Mouse (Mus musculus) ovary, postnatal 36 days (tissue): ENCODE measurements around the gene Itga9.

Experiments
- DNase-seq: peaks from one replicate; pipeline ENCODE4 v3.0.0; 2022; ENCODE audit warnings: low spot score, mixed read lengths

Gene Itga9

GRCm38 (mm10) chr9:118607701-118608401, 1.4 kb downstream of the Itga9 start:
- DNase-seq, result no peak

DNA sequence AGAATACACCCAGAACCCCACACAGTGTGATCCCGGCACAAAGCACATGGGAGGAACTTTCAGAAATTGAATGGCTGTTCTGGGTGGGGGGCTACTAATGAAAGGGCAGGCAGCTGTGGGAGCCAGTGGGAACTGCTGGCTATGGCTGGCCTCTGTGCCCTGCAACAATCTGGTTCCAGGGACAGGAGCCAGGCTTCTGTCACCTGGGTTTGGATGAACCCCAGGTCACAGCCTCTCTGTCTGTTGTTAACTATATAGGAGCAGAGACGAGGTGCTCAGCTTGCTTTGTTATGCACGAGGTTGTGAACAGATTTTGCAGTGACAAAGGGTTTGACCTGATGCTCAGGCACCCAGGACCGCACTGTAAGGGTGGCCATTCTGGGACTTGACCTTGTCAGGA, 2.1 kb downstream of the Itga9 start:
- no peak for DNase-seq

DNA sequence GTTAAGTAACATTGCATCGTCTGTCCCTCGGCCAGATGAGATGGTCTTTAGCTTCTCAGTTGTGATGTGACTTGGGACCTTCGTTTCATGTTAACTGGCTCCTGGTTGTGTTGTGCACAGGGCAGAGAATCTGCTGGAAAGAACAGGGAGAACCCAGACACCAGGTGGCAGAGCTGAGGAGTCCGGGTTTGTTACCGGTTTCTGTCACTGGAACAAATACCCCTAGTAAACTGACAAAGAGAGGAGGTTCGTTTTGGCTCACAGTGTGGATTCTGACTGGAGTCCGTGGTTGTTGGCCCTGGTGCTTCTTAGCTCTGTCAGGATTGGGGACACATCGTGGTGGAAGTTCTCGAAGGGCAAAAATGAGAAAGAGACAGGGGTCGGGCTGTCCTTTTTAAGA, 3.6 kb downstream of the Itga9 start:
- DNase-seq, result no peak

DNA sequence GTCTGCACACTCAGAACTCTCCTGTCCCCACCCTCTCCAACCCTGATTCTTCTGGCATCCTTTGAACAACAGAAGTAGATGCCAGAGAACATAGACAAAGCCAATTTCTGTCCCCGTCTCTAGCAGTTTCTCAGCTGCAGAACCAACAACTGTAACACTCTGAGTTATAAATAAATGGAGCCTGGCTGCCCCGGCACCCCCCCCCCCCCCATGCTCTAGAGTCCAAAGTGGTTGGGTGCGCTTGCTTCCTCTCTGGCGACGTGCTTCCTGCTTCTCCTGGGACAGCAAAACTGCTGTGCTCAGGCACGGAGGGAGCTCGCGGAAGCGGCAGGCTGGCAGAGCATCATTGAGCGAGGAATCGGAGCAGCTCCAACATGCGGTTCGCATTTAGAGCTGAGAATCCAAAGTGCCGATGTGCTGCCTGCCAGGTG, 4.6 kb downstream of the Itga9 start:
- no peak for DNase-seq

DNA sequence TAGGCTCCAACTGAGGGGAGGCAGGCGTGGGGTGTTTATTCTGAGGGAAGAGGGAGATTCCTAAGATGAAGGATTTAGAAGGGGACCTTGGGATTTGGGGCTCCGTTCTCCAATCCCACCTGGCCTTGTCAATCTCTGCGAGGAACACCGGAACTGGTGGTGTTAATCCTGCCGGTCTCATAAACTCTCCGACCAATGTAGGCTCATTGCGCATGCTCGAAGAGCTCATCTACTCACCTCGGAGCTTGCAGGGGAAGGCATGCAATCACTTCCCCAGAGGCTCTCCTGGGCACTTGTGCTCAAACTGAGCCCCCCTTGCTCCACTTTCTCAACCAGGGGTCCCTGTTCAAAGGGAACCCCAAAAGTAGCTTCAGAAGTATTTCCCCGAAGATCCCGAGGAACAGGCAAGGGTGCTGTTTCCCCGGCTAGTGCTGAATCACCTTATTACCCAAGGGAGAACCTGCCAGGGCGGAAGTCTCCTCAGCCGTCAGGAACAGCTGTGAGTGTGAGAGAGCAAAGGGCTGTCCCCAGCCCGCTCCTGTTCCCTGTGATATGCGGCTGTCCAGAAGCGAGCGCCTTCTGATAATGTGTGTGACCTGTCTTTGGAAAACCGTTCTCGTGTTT, 5.6 kb downstream of the Itga9 start:
- DNase-seq, result no peak

DNA sequence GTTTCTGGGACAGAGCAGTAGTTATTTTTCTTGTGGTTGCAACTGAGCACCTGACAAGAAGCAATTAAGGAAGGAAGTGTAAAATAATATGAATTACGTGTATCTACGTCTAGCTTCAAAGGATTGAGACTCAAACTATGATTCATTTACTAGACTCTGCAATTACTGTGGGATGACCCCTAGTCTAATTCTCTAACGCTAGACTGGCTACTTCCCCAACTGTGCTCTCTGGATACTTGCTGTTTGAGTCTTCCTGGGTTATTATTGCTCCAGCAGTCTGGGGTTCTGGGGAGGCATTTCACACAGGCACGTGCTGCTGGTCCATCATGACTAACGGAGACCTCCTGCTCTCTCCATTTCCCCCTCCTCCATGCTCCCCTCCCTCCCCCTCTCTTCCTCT, 10.7 kb downstream of the Itga9 start:
- no peak for DNase-seq

GRCm38 (mm10) chr9:118618732-118619250, 12.3 kb downstream of the Itga9 start:
- no peak for DNase-seq

DNA sequence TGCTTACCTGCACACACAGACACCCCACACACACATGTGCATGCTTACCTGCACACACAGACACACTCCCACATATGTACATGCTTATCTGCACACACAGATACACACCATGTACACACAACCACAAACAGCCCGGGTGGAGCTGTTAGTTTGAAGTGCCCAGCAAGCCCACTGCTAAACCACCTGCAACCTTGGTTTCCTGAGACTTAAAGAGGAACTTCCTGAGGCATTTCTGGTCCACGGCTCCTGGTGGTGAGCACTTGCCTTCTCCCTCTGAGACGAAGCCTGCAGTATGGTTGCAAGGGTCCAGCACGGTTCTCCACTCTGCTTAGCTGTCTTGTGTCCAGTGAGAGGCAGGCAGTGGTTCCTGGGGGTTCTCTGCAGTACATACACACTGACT, 14.3 kb downstream of the Itga9 start:
- no peak for DNase-seq

DNA sequence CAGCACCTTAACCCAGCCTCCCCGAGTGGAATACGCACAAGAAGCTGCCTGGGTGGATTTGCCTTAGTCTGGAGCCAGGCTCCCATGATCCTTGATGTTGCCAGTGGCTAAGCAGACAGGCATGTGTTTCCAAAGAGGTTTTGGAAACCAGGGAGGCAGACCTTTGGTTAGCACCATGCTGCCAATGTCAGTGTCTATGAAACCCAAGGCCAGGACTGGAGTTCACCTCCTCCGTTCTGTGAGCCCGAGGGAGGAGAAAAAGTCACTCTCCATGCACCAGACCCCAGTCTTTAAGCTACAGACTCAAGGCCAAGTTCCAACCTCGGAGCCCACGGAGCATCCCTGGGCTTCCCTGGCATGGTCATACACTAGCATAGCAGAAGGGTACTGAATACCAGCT, 15.2 kb downstream of the Itga9 start:
- no peak for DNase-seq

DNA sequence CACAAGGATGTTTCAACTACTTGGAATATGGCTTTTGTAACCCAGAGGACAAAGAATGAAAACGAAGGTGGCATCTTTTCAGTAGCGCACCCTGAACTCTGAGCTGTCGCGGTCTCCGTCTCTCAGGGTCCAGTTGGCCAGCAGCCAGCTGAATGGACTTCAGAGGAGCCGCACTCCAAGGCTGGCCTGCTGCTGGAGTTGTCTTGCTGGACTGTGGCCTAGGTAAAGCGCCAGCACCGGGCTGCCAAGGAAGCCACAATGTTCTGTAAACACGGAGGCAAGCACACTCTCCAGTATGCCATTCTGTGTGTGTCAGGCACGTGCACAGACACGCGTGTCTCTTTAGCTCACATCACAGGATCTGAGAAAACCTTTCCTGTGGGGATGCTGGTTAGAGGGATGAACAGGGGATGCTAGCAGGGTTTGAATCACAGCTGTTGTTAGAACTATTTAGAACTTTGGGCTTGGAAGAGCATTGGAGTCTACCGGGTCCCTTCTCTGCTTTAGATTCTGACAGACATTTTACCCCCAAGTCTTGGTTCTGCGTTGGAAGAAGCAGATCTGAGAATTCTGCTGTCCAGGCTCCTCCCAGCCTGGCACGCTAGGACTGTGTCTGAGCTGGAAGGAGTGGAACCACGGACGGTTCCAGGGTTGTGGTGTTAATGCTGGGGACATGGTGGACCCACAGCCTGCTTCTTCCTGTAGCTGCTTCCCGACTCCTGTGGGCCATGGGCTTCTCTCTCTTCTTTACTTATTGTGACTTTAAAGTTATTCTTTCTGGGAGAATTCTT, 16.1 kb downstream of the Itga9 start:
- DNase-seq, result peak; percentile 73

DNA sequence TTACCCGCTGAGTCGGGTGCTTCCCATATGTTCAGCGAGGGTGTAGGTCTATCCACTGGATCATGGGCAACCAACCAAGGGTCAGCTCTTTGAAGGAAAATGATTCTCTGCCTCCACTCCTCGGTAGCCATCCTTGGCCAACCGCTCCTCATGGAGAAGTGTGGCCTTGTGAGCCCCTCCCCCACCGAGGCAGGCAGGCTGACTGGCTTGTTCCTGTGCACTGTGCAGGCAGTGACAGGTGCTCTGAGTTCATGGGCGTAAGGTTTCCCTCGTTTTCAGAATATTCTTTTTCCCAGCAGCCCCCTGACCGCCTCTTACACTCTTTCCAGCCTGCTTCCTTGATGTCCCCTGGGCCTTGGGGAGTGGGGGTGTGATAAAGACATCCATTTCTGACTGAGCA, 17.0 kb downstream of the Itga9 start:
- no peak for DNase-seq

DNA sequence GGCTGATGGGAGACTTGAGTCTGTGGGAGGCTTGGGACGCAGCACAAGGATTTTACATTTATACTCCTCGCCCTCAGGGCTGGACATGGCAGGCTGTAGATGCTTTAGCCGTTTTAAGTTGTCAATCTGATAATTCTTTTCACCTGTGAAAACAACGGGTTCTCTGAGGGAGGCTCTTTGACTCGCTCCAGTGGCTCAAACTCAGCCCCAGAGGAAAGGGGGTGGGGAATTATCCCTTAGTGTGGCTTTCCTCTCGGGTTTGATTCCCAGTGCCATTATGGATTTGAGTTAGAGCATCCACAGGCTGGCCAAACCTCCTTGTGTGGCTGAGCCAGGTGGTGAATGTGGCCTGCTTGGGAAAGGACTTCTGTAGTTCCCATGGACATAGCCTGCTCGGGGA, 17.7 kb downstream of the Itga9 start:
- DNase-seq, result no peak

GRCm38 (mm10) chr9:118629763-118630379, 23.4 kb downstream of the Itga9 start:
- no peak for DNase-seq

DNA sequence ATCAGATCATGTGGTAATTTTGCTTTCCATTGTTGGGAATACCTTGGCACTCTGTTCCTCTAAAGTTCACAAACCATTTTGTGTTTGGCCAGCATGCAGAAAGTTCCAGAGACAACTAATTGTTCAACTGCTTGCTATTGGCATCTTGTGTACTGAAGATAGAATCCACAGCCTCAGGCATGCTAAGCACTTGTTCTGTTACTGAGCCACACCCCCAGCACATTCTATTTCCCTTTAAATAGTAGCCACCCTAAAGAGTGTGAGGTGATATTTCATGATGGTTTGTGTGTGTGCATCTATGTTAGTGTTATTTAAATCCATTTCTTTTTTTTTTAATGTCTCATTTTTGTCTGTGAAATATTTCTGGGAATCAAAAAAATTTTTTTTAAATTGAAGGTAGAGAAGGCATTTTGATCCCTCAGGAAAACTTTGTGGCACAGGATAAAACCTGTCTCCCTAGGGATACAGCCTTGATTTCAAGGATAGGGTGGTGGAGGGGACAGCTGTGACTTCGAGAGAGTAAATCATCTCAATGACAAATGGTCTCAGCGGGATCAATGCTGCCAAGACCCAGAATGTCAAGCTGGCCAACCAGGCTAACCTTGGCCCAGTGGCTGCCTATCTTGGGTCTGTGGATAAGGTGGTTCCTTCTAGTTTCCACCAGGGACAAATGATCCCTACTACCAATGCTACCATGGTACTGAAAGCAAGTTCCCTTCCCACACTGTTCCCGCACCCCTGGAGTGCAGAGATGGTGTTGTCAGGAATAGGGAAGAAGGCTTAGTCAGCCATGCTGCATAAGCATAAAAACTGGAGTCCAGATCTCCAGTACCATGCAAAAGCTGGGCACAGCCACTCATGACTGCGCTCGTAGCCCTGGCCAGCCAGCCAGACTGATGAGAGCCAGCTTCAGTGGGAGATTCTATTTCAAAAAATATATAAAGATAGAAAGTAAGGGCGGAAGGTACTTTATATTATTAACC, 25.6 kb downstream of the Itga9 start:
- DNase-seq, result no peak

GRCm38 (mm10) chr9:118632758-118633143, 26.3 kb downstream of the Itga9 start:
- DNase-seq, result no peak

DNA sequence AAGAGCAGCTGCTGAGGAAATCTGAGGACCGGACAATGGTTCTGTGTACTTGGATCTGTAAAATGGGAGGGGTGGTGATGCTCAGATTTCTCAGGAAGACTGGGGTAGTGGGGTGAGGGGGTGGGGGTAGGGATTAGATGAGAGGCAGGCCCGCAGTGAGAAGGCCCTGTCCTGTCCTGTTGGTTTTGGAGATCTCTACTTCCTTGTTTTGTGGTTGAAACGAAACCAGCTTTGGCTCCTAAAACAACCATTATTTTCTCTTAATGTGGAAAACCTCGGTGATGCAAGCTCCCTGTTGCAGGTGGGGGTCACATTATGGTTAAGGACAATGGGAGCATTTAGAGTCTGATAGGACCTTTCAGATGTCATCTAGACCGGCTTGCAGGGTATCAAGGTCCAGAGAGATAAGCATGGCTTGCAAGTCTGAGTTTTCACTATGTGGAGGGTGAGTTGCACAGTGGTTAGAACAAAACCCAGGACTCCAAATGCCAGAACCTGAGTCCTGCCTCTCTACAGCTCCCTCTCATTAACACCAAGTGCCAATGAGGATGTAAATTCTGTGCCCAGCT, 32.2 kb downstream of the Itga9 start:
- no peak for DNase-seq

- DNase-seq, result no peak
These were observed 39.3 kb downstream of the Itga9 start for GRCm38 (mm10) chr9:118645698-118646355.

GRCm38 (mm10) chr9:118647495-118647894, 41.0 kb downstream of the Itga9 start:
- no peak for DNase-seq

DNA sequence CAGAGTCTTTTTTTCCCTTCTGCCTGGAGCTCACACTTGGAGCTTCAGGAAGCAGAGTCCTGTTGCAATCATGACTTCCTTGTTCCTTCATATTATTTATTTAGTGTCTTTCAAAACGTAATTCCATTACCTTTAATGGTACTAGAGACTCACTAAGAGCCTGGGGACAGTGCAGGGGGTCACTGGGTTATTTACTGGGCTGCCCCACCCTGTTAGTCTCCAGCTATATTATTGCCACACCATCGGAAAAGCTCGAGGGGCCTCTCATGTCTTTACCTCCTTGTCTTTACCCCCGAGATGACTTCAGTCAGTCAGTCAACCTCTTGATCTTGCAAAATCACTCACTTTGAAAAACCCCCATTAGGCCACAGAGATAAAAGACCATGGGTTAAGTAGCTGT, 44.5 kb downstream of the Itga9 start:
- no peak for DNase-seq

DNA sequence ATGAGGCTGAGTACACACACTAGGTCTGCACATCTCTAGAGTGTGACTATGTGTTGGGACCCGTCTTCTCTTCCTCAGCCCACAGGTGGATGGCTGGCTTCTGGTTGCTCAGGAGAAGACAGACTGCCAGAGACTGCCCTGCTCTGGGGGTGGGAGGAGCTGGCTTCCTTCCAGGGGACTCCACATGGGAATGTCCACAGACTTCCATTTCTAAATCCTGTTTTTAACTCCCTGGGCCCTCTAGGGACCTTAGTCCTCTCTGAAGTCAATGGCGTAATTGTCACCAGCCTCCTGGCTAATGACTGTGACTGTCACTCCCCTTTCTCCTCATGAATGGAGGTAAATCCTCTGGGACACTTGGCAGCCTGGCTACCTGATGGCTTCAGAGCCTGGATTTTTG, 45.4 kb downstream of the Itga9 start:
- DNase-seq, result no peak
